Mouse (Mus musculus) T-helper 17 cell (primary cell): Measurements from ENCODE around the gene Faap20.

Experiments
- in situ Hi-C, 2 experiments: fragments of 300-600 bp; cut with MboI, MseI; formaldehyde crosslinking; loops; 1 replicate in 1 of 2; 2 replicates in 1 of 2; pipeline ENCODE4 v1.15.1; 2025; ENCODE audit warnings: high pct_unique_total_duplicates in 2 of 2

The Faap20 gene

GRCm38 (mm10) chr4:155249648-155250351, at the start of gene Faap20:
Gene Faap20 (plus strand): TSS chr4:155249802.
- in situ Hi-C loops = loop anchor here (5.0 to 10.0 kb wide), 4 partner anchors 52 to 305 kb away; no protein-coding TSS in a partner anchor

GRCm38 (mm10) chr4:155200861-155201390, 48.7 kb upstream of the Faap20 start:
- in situ Hi-C loops = loop anchor here in 1 of 2 experiments (25.0 kb wide), 1 partner anchor 811 kb away; the partner anchor contains the start of gene Tnfrsf4

- in situ Hi-C loops = loop anchor here in 1 of 2 experiments (25.0 kb wide), 1 partner anchor 811 kb away; the partner anchor contains the start of gene Tnfrsf4
Observed at GRCm38 (mm10) chr4:155201764-155202163, 47.8 kb upstream of the Faap20 start.

GRCm38 (mm10) chr4:155205919-155206318, 43.7 kb upstream of the Faap20 start:
- in situ Hi-C loops = loop anchor here in 1 of 2 experiments (25.0 kb wide), 1 partner anchor 806 kb away; the partner anchor contains the start of gene Tnfrsf4

GRCm38 (mm10) chr4:155206498-155206897, 43.1 kb upstream of the Faap20 start:
- in situ Hi-C loops = loop anchor here in 1 of 2 experiments (25.0 kb wide), 1 partner anchor 806 kb away; the partner anchor contains the start of gene Tnfrsf4

GRCm38 (mm10) chr4:155207841-155208240, 41.8 kb upstream of the Faap20 start:
- in situ Hi-C loops = loop anchor here in 1 of 2 experiments (25.0 kb wide), 1 partner anchor 804 kb away; the partner anchor contains the start of gene Tnfrsf4

- in situ Hi-C loops = loop anchor here in 1 of 2 experiments (25.0 kb wide), 1 partner anchor 804 kb away; the partner anchor contains the start of gene Tnfrsf4
Observed at GRCm38 (mm10) chr4:155208613-155209012, 41.0 kb upstream of the Faap20 start.

GRCm38 (mm10) chr4:155209079-155209478, 40.5 kb upstream of the Faap20 start:
- in situ Hi-C loops = loop anchor here in 1 of 2 experiments (25.0 kb wide), 1 partner anchor 803 kb away; the partner anchor contains the start of gene Tnfrsf4

- in situ Hi-C loops = loop anchor here in 1 of 2 experiments (25.0 kb wide), 1 partner anchor 803 kb away; the partner anchor contains the start of gene Tnfrsf4
Observed at GRCm38 (mm10) chr4:155209494-155209893, 40.1 kb upstream of the Faap20 start.

- in situ Hi-C loops = loop anchor here in 1 of 2 experiments (25.0 kb wide), 1 partner anchor 799 kb away; the partner anchor contains the start of gene Tnfrsf4
Observed at GRCm38 (mm10) chr4:155213052-155213751, 36.4 kb upstream of the Faap20 start.

- in situ Hi-C loops = loop anchor here in 1 of 2 experiments (25.0 kb wide), 1 partner anchor 799 kb away; the partner anchor contains the start of gene Tnfrsf4
Observed at GRCm38 (mm10) chr4:155213752-155214054, 35.9 kb upstream of the Faap20 start.

GRCm38 (mm10) chr4:155214188-155214587, 35.4 kb upstream of the Faap20 start:
- in situ Hi-C loops = loop anchor here in 1 of 2 experiments (25.0 kb wide), 1 partner anchor 798 kb away; the partner anchor contains the start of gene Tnfrsf4

- in situ Hi-C loops = loop anchor here (5.0 to 25.0 kb wide), 2 partner anchors 37 to 798 kb away; partner anchors contain the start of gene Tnfrsf4 (in 1 of the 2)
Observed at GRCm38 (mm10) chr4:155214793-155215192, 34.8 kb upstream of the Faap20 start.

GRCm38 (mm10) chr4:155215203-155215602, 34.4 kb upstream of the Faap20 start:
- in situ Hi-C loops = loop anchor here (5.0 to 25.0 kb wide), 2 partner anchors 38 to 797 kb away; partner anchors contain the start of gene Tnfrsf4 (in 1 of the 2)

GRCm38 (mm10) chr4:155215773-155216630, 33.6 kb upstream of the Faap20 start:
- in situ Hi-C loops = loop anchor here (5.0 to 25.0 kb wide), 2 partner anchors 39 to 796 kb away; partner anchors contain the start of gene Tnfrsf4 (in 1 of the 2)

- in situ Hi-C loops = loop anchor here (5.0 to 25.0 kb wide), 2 partner anchors 40 to 795 kb away; partner anchors contain the start of gene Tnfrsf4 (in 1 of the 2)
Observed at GRCm38 (mm10) chr4:155217241-155218103, 32.1 kb upstream of the Faap20 start.

- in situ Hi-C loops = loop anchor here (5.0 to 25.0 kb wide), 2 partner anchors 41 to 794 kb away; partner anchors contain the start of gene Tnfrsf4 (in 1 of the 2)
Observed at GRCm38 (mm10) chr4:155218104-155218732, 31.4 kb upstream of the Faap20 start.
